8 mouse cellular contexts compared by ENCODE assay signal in genomic region chr13:32850668-32851404, GRCm38 (mm10). TPM values are rescaled to one million over a fixed set of nuclear protein-coding genes. Genes with fewer than 3 reads are reported as not detected.
DNase-seq lines count a peak whose midpoint lies in the region; ATAC-seq lines count a peak whose summit lies in the region.

TSS of gene Serpinb1a (minus strand) at chr13:32851185.

- ATAC-seq in limb, embryonic 15.5 days (ENCODE audit: insufficient number of reproducible peaks, low FRiP score, low TSS enrichment, low read depth), result peak; percentile 77; the same call in 1 of the 2 replicates
- no peak for ATAC-seq in hindbrain, embryonic 14.5 days (ENCODE audit: low FRiP score)

- no peak within 1 kb of the TSS for H3K27ac ChIP-seq in limb, embryonic 15.5 days
- H3K27ac ChIP-seq in hindbrain, embryonic 14.5 days, result no peak within 1 kb of the TSS

- H3K9ac ChIP-seq in limb, embryonic 15.5 days, result no peak within 1 kb of the TSS
- no peak within 1 kb of the TSS for H3K9ac ChIP-seq in hindbrain, embryonic 14.5 days

- peak; percentile 65 for DNase-seq in MEL-GATA-1-ER (ENCODE audit: extremely low read depth, low read depth)
- DNase-seq in brain, adult 2 months (ENCODE audit: low read depth, low spot score), result peak; percentile 56
- DNase-seq in heart, postnatal 10 days, result peak; percentile 80 to 82
- peak; percentile 83 for DNase-seq in ovary, adult 18-20 months (ENCODE audit: low spot score)
- no peak for DNase-seq in yolk sac, embryonic 10.5 days (ENCODE audit: low spot score)
- no peak for DNase-seq in layer of hippocampus, postnatal 36 days
- no peak for DNase-seq in hindbrain, embryonic 14.5 days (ENCODE audit: low spot score)

- no peaks in the 10 kb centered on the region for H3K36me3 ChIP-seq in limb, embryonic 15.5 days
- H3K36me3 ChIP-seq in hindbrain, embryonic 14.5 days (replicated peaks; ENCODE audit: control insufficient read depth, insufficient read depth), result no peaks in the 10 kb centered on the region

- no peaks in the 10 kb centered on the region for H3K27me3 ChIP-seq in limb, embryonic 15.5 days
- H3K27me3 ChIP-seq in hindbrain, embryonic 14.5 days (ENCODE audit: control insufficient read depth, insufficient read depth, low read length), result no peaks in the 10 kb centered on the region

- 37% methylated on average over 10 of the region's 10 CpGs for WGBS in limb, embryonic 15.5 days
- 67% methylated on average over 10 of the region's 10 CpGs for WGBS in hindbrain, embryonic 14.5 days

- H3K9me3 ChIP-seq in limb, embryonic 15.5 days, result no peaks in the 10 kb centered on the region
- H3K9me3 ChIP-seq in hindbrain, embryonic 14.5 days (ENCODE audit: control insufficient read depth, low read length), result no peaks in the 10 kb centered on the region

- 0 out of 2 replicates have a peak within 1 kb of the TSS, but pooled peaks have one; percentile 20 for H3K4me2 ChIP-seq in limb, embryonic 15.5 days
- H3K4me2 ChIP-seq in hindbrain, embryonic 14.5 days (replicated peaks), result no peak within 1 kb of the TSS

- intact Hi-C loops in heart, postnatal 10 days (cut with DNase I), result no loop called here

- H3K4me3 ChIP-seq in limb, embryonic 15.5 days, result no peak within 1 kb of the TSS
- no peak within 1 kb of the TSS for H3K4me3 ChIP-seq in hindbrain, embryonic 14.5 days (replicated peaks; ENCODE audit: low read length)

- H3K4me1 ChIP-seq in limb, embryonic 15.5 days, result peaks cover 18% of the 10 kb centered on the region
- no peaks in the 10 kb centered on the region for H3K4me1 ChIP-seq in hindbrain, embryonic 14.5 days (replicated peaks; ENCODE audit: control insufficient read depth, insufficient read depth, low read length)

RNA-seq across cellular contexts. Expression of gene Serpinb1a, which starts in this region (rescaled TPM):
- total RNA-seq in heart, postnatal 10 days (2021), result 10 to 100 TPM in 1 of 2 experiments, 1 to 10 TPM in 1; 9.2 to 13.1 TPM
- 35.2 and 40.8 TPM in 2 replicates for polyA plus RNA-seq in limb, embryonic 15.5 days (2015; fragmentation: Nextera tagmentation; extraction: Ambion mirVana)
- 1 to 10 TPM; 3.4 to 4.4 TPM for total RNA-seq in layer of hippocampus, postnatal 36 days (2021)
- polyA plus RNA-seq in hindbrain, embryonic 14.5 days (2014; fragmentation: Nextera tagmentation; extraction: Ambion mirVana), result 2.5 and 2.6 TPM in 2 replicates

Comparison
In these comparisons a context has a peak if more than half of its experiments do, and no peak if none do; other contexts are left out.
1. RNA of gene Serpinb1a (polyA plus RNA-seq): 35.2 to 40.8 TPM in limb, embryonic 15.5 days; 2.5 to 2.6 TPM in hindbrain, embryonic 14.5 days; every median in the first group is over 10 times any median in the second.
2. DNase-seq: peak in MEL-GATA-1-ER (single experiment), brain, adult 2 months (single experiment), heart, postnatal 10 days (2 of 2) and ovary, adult 18-20 months (single experiment); none in yolk sac, embryonic 10.5 days (single experiment), layer of hippocampus, postnatal 36 days (0 of 2) and hindbrain, embryonic 14.5 days (single experiment).